Mouse (Mus musculus) gastrocnemius, adult 18-20 months (tissue): ENCODE measurements around the gene Daglb. TPM values are rescaled to one million over a fixed set of nuclear protein-coding genes. Genes with fewer than 3 reads are reported as not detected.
A peak's percentile ranks its signal among the peaks of the same experiment; 100 is the strongest.

ENCODE experiments used
- DNase-seq: peaks from one replicate; pipeline ENCODE4 v3.0.0; 2021; ENCODE audit warnings: low spot score
- long read RNA-seq, 2 experiments: library from polyadenylated mRNA; stranded (forward); transcript quantifications; one replicate each; pipeline ENCODE4 v2.0.0; 2021
- total RNA-seq, 2 experiments: library from RNA; stranded (reverse); gene quantifications; 2 replicates each; pipeline ENCODE4 v1.2.3; 2021

Daglb gene
- total RNA-seq: 1 to 10 TPM; 9.3 to 9.5 TPM
- long read RNA-seq, experiment 1, full-length matches to known transcripts: 33 of 38 reads
- long read RNA-seq, experiment 1, partial matches to known transcripts: 4 of 38 reads
- long read RNA-seq, experiment 1, other reads (novel, unspliced or antisense): 1 of 38 reads
- long read RNA-seq, experiment 2, full-length matches to known transcripts: 18 of 24 reads
- long read RNA-seq, experiment 2, partial matches to known transcripts: 3 of 24 reads
- long read RNA-seq, experiment 2, other reads (novel, unspliced or antisense): 3 of 24 reads

- peak; percentile 85 for DNase-seq
Observed at GRCm38 (mm10) chr5:143464100-143464756, at the start of gene Daglb. Gene Daglb, plus strand, starts transcription at chr5:143464584.

- no peak for DNase-seq
Observed at GRCm38 (mm10) chr5:143421484-143421883, 42.9 kb upstream of the Daglb start.

GRCm38 (mm10) chr5:143422990-143423389, 41.4 kb upstream of the Daglb start:
- no peak for DNase-seq

GRCm38 (mm10) chr5:143423899-143424519, 40.4 kb upstream of the Daglb start:
- DNase-seq: peak; percentile 69

GRCm38 (mm10) chr5:143434421-143434820, 30.0 kb upstream of the Daglb start:
- peak; percentile 65 for DNase-seq

GRCm38 (mm10) chr5:143441298-143441697, 23.1 kb upstream of the Daglb start:
- no peak for DNase-seq

- no peak for DNase-seq
Observed at GRCm38 (mm10) chr5:143441753-143442152, 22.6 kb upstream of the Daglb start.

GRCm38 (mm10) chr5:143463671-143464070, 713 bp upstream of the Daglb start:
- no peak for DNase-seq

- no peak for DNase-seq
Observed at GRCm38 (mm10) chr5:143464757-143465118, 354 bp downstream of the Daglb start.

- no peak for DNase-seq
Observed at GRCm38 (mm10) chr5:143465156-143466085, 1.0 kb downstream of the Daglb start.

- no peak for DNase-seq
Observed at GRCm38 (mm10) chr5:143466891-143467669, 2.7 kb downstream of the Daglb start.

GRCm38 (mm10) chr5:143467931-143468330, 3.5 kb downstream of the Daglb start:
- DNase-seq: no peak

GRCm38 (mm10) chr5:143469628-143470027, 5.2 kb downstream of the Daglb start:
- no peak for DNase-seq

- DNase-seq: peak; percentile 53
Observed at GRCm38 (mm10) chr5:143470421-143471164, 6.2 kb downstream of the Daglb start.

- no peak for DNase-seq
Observed at GRCm38 (mm10) chr5:143471165-143471546, 6.8 kb downstream of the Daglb start.

- no peak for DNase-seq
Observed at GRCm38 (mm10) chr5:143471953-143472618, 7.7 kb downstream of the Daglb start.

- no peak for DNase-seq
Observed at GRCm38 (mm10) chr5:143475153-143475844, 10.9 kb downstream of the Daglb start.

- no peak for DNase-seq
Observed at GRCm38 (mm10) chr5:143476013-143476412, 11.6 kb downstream of the Daglb start.

GRCm38 (mm10) chr5:143477901-143478300, 13.5 kb downstream of the Daglb start:
- DNase-seq: no peak
